Mouse (Mus musculus) heart, postnatal 36 days (tissue): ENCODE results near the gene Rnf222. TPM values are rescaled to one million over a fixed set of nuclear protein-coding genes. Genes with fewer than 3 reads are reported as not detected.

Experiments
- DNase-seq, 2 experiments: peaks; one replicate each; pipeline ENCODE4 v3.0.0; 2021 to 2022
- intact Hi-C: fragments of 180-260 bp; cut with DNase I; formaldehyde crosslinking; loops from one replicate; pipeline ENCODE4 v1.15.1; 2025
- total RNA-seq, 2 experiments: library from RNA; stranded (reverse); gene quantifications; 2 replicates each; pipeline ENCODE4 v1.2.3; 2021

The Rnf222 gene
- total RNA-seq: not detected

DNA sequence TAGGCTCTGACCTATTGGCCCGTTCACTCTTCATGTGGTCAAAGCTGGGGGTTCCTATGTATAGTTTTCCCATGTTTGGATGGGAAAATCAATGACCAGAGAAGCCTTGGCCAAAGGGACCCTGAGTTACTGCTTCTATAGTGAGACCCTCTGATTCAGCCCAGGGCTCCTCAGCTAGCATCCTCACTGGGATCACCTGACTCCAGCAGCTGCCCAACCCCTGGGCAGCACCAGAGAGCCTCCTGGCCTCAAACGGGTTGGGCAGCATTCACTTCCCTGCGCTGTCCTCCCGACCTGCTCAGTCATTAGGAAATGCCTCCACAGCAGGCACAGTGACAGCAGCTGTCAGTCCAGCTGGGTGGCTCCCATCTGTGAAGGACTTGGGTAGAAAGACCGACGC, at the start of gene Rnf222:
Gene Rnf222 (plus strand): TSS at position 301 of the 400 bp plus-strand sequence.
- DNase-seq: no peak
- intact Hi-C loops: no loop called here

DNA sequence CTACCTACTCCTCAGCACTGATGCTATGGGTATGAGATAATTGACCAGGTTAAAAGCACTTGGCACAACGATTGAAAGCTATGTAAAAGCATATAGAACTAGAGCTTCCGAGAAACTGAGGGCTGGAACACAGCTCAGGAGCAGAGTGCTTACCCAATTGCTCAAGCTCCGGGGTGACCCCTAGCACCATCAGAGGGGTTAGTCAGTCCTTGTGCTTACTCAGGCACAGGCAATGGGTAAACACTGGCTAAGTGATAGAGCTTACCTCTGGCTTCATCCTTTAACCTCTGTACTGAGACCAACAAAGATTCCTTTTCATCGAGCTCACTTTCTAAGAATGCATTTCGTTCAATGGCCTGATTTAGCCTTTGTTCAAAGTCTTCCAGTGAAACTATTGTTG, 48.7 kb upstream of the Rnf222 start:
- DNase-seq: no peak
- intact Hi-C loops: no loop called here

DNA sequence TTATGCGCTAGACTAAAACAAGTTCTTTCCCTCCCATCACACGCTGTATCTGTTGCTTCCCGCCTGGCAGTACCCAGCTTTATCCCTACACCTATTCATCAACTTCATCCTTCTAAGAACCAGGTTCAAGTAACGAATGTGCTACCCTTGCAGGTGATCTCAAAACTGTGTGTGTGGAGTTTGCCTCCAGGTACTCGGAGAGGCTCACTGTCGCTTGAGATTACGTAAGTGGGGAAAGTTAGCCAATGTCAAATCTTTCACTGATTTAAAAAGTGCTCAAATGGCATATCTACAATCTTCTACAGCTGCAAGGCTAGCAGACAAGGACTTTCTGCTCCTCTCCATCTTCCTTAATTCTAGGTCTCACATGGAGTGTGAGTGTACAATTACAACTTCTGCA, 37.5 kb upstream of the Rnf222 start:
- intact Hi-C loops: no loop called here
- no peak for DNase-seq

DNA sequence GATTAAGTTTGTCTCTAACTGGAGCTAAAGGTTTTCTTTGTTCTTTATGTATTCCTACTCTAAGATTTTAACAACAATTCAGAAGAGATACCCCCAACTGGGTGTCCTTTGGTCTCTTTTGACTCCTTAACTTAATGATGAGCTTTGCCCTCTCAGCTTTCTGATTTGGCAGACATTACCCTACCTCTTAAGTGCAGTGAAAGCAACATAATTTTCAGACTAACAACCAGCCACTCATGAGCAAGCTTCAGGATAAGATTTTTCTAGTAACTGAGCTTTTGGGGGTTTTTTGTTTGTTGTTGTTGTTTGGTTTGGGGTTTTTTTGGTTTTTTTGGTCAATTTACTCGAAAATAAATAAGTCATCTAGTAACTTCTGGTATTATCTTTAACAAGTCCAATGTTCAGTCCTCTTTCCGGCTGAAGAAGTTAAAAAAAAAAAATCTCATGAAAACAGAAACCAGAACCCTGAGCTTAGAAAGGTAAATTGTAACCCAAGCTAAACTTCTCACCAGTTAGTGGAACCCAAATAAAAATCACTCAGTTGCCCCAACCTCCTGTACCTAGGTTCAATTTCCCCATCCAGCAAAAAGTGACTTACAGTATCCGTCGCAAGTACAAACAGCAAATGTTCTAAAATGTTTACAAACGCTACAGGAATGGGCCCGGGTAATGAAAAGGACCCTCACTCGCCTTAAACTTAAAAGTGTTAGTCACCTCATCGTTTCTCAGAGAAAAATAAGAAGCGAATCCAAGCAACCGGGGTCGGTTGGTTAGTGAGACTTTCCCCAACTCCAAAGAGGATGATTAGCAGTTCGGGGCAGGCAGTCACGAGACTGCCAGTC, 36.5 kb upstream of the Rnf222 start:
- no peak for DNase-seq
- intact Hi-C loops: loop anchor here (2.0 kb wide), 1 partner anchor 19 kb away; the partner anchor contains the start of gene Ndel1

DNA sequence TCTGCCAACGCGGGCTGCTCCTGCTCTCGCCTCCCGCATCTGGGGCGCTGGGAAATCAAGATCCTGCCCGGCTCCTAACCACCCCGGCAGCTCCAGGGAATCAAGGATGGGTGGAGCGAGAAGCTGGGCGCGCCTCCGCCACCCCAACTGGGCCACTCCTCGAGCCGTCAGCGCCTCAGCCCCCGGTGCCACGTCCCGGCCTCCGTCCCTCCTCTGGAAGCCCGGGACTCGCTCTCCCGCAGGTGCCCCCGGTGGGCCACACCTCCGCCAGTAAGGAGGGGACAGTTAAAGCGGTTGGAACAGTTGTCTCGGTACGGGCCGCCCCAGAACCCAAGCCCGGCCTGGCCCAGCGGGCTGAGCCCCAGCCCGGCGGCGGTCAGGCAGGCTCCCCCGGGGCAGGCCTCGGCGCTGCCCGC, 35.9 kb upstream of the Rnf222 start:
- peak in 1 of 2 experiments; percentile 75 for DNase-seq
- intact Hi-C loops: loop anchor here (2.0 kb wide), 1 partner anchor 18 kb away; the partner anchor contains the start of gene Ndel1

DNA sequence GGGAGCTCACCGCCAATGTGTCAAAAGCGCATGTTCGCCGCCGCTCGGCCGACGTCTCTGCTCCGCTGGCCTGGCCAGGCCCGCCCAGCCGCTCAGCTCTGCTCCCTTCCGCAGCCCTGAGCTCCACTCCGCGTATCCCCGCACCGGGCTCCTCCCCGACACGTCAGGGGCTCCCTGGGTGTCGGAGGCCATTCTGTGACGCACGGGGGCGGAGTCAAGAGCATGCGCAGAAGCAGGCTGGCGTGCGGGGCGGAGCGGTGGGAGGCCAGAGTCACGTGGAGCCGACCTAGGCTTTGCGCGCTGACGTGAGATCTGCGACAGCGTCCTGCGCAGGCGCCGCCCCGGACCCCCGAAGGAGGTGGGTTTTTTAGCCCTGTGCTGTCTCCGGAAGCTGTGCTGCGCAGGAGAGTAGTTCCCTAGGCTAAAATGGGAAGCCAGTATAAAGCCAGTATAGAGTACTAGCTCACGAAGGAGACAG, 35.4 kb upstream of the Rnf222 start:
- intact Hi-C loops: loop anchor here (2.0 kb wide), 1 partner anchor 18 kb away; the partner anchor contains the start of gene Ndel1
- DNase-seq: peak; percentile 100

DNA sequence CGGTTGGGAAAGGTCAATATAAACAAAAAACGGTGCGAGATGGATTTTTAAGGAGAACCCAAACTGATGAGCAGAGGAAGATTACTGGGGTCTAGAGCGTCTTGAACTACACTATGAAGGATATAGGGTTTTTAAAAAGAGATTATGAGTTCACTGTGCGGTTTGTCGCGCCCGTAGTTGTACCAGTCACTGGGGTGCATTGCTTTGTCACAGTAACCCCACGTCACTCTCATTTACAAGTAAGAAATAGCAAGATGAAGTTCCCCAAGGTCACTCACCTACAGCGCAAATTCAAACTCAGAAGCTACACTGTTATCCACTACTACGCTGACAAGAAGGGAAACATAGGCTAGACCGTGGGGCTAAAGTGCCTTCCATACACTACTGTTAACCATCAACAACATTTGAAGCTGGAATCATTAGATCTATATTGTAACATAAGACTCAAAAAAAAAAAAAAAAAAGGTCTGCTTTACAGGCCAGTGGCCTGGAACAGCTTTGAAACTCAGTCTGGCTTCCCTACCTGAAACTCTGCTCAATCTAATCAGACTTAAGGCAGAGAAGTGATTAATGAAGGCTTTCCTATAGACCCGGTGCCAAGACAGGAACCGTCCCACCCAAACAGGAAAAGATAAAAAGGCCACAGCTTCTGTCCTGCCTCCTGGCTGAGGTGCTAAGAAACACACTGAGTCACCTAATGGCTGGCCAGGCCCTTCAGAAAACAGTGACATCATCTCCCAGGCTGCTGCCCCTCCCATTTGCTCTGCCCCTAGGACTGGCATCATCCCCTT, 34.5 kb upstream of the Rnf222 start:
- DNase-seq: peak; percentile 43 to 51
- intact Hi-C loops: loop anchor here (2.0 kb wide), 1 partner anchor 17 kb away; the partner anchor contains the start of gene Ndel1

DNA sequence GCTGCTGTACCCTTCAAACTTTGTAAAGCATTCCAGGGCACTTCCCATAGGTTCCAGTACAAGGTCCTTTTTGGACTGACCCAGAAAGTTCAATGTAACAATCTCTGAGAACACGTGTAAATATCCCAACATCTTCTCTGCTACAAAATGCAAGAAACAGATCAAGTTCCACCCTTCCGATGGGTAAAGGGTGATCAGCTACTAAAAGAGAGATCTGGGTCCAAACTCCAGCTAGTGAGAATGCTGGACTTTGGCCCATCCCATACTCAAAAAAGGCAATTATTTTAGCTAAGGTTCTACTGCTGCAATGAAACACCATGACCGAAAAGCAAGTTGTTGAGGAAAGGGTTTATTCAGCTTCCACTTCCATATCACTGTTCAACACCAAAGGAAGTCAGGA, 33.7 kb upstream of the Rnf222 start:
- DNase-seq: no peak
- intact Hi-C loops: no loop called here

DNA sequence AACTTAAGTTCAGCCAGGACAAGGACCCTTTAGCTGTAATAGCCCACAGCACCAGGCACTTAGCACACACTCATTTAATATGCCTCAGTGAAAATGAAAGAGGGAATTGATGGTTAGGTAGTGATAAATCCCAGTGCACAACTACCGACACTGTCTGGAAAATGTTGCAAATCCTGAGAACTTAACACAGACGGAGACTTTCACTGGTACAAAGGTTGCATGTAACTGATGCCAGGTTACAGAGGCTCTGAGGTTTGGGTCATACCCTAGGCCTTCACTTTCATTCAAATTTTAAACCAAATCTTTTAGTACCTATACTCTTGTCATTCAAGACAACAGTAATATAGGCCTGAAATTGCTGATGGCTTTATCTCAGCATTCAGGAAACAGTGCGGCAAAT, 31.0 kb upstream of the Rnf222 start:
- intact Hi-C loops: no loop called here
- no peak for DNase-seq

DNA sequence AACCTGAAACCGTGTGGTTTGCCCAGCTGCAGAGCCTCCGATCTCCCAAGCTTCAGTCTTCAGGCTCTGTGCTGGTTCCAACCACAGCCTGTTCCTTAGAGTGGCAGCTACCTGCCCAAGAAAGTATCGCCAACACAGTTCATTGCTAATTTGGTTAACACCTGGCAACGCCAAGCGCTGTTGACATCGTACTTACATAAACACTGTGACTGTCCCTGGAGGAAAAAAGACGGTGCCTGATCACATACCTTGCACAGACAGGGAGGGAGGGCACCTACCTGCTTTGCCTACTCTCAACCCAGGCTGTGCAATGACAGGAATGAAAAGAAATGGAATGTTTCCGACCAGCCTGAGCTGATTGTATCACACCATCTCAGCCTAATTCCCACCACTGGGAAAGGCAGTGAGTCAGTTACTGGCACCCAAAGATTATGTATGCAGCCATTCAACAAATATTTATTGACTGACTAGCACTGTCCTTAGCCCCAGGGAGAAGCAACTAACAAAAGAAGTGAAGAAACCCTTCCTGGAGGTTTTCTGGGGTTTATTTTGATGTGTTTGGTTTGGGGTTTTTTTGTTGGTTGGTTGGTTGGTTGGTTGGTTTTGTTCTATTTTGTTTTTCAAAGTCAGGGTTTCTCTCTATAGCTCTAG, 28.3 kb upstream of the Rnf222 start:
- DNase-seq: no peak
- intact Hi-C loops: no loop called here

DNA sequence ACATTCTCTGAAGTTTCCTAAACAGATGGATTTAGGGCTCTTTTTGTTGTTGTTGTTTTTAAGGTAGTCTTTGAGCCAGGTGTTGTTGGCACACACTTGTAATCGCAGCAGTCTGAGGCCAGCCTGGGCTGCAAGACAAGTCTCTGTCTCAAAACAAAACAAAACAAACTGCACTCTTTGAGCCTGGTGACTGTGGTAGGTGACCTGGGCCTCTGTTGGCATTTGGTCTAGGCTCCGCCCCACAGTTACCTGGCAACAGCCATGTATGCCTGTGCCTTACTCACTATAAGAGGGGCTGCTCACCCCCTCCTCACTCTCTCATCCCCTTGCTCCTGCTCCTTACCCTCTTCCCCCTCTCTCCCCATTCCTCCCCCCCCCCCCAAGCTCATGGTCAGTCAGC, 26.1 kb upstream of the Rnf222 start:
- DNase-seq: no peak
- intact Hi-C loops: no loop called here

DNA sequence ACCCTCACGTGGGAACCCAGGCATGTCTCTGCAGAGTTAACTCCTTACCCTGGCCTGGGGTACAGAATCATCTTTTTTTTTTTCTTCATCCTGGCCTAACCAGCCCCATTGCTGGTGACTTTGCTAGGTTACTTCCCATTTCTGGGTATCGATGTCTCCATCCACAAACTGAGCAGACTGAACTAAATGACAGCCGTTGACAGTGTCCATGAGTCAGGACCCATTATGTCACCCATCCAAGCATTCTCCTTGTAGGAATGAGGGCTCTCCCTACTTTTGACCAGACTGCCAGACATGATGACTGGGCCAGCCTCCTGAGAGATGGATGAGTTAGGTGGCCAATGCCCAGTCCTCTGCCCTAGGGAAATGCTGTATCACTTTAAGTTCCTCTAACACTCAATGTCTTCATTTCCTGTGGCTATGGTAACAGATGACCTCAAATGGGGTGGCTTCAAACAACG, 24.7 kb upstream of the Rnf222 start:
- intact Hi-C loops: no loop called here
- DNase-seq: peak; percentile 24 to 43

DNA sequence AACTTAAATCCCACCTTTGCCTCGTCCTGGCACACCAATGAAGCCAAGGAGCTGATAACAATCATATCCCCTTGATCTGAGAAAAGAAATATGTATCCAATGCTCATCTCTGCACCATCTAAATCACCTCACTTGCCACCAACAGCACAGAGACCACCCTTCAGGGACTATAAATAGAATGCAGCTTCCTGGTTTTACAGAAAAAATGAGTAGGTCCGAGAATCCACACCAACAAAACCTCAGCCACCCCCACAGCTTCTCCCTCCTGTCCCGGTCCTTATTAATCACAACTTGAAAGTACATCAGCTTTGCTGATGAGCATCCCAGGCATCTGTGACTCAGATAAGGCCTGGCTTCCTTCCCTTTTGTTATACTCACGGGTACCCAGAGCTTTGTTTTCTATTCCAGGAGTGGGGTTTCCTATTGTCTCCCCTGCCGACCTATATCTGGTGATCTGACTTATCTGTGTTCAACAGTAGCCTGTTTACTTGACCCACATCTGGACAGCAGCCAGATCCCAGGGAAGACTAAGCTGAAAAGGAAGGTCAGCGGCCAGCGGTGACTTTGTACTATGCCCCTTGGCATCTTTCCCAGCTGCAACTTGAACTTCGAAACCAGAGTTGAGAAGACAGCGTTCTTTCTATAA, 23.7 kb upstream of the Rnf222 start:
- peak; percentile 83 for DNase-seq
- intact Hi-C loops: no loop called here

DNA sequence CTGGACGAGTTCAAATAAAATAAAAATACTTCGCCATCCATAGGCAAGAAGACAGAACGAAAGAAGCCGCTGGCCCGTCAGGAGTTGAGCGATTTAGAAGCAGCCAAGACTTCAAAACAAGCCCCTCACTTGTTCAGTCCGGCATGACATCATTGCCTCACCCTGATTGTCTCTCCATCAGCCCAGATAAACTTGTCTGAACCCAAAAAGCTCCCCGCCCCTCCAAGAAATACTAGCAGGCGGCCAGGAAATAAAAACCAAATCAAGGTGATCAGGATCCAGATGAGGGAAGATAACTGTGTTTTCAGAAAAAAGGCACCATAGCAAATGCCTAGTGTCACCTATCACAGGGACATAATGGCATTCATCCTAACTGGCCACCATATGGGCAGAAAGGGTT, 17.1 kb upstream of the Rnf222 start:
- no peak for DNase-seq
- intact Hi-C loops: loop anchor here (2.0 kb wide), 1 partner anchor 18 kb away; no protein-coding TSS in a partner anchor

DNA sequence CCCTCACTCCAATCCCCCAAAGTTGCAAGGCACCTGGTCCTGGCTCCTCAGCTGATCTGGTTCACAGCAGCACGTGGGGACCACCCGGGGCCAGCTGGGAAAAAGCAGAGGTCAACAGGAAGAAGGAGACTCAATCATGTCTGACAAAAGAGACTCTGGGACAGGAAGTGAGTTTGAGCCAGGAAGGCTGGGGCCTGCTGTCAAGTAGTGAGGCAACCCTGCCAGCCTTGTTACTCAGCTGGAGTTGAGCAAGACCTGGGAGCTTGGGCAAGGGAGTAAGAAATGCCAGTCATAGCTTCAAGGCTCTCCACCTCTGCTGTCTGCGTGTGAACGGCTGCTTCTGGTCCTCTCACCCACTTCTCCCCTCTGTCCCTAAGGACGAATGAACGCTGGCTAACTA, 16.6 kb upstream of the Rnf222 start, which contains the start of gene Ndel1:
Gene Ndel1 (minus strand): TSS at position 111 of the 400 bp plus-strand sequence.
- intact Hi-C loops: loop anchor here (2.0 kb wide), 1 partner anchor 19 kb away; no protein-coding TSS in a partner anchor
- DNase-seq: peak; percentile 41 to 50

DNA sequence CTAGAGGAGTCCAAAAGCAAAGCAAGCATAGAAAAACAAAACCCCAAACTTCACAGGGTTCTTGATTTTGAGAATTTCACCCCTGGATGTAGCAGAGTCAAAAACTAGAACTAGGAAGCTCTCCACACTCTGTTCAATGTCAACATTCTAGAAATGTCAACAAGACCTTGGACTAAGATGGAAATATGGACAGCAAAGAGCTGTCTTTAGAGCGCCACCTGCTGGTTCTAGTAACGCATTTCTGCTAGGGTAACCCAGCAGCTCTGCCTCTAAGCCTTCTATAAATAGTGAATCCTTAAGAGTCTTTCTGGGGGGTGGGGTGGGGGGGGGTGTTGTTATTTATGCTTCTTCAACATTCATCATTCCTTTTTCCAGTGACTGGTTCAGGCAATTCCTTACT, 13.5 kb upstream of the Rnf222 start:
- intact Hi-C loops: loop anchor here (1.0 to 5.0 kb wide), 5 partner anchors 32 to 390 kb away; no protein-coding TSS in a partner anchor

DNA sequence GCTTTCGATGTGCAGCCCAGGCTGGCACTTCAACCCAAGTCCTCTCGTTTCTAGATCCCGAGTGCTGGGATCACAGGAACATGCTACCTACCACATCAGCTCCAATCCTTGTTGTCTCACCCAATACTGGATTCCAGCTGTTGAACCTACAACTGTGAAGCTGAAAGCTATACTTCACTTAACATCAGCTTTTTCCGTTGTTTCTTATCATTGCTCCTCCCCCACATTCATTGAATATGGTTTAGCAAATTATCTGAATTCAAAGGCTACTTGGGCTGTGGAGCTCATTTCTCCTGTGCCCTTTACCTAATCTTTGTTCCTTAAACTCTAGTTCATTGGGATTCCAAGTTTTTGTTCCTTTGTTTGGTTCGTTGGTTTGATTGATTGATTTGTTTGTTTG, 9.5 kb upstream of the Rnf222 start:
- intact Hi-C loops: loop anchor here (5.0 kb wide), 1 partner anchor 337 kb away; no protein-coding TSS in a partner anchor
- no peak for DNase-seq

More for the DNA sequence above, 13.5 kb upstream of the Rnf222 start:
- DNase-seq: peak; percentile 57 to 70

DNA sequence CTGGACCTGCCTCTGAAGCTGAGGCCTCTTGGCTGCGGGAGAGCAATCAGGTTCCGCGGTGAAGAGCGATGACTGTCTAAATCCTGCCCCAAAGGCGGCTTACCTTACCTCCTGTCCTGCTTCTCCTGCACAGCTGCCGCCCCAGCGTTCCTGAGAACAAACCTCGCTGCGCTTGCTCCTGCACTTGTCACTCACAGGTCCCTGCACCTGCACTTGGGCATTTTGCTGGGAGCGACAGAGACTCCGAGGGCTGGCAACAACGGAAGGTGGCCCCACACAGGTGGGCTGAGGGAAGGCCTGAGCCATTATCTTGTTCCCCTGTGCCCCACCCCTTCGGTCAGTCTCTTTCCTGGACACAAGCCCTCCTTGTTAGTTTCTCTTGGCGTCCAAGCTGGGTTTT, 6.2 kb upstream of the Rnf222 start:
- intact Hi-C loops: no loop called here
- DNase-seq: no peak

DNA sequence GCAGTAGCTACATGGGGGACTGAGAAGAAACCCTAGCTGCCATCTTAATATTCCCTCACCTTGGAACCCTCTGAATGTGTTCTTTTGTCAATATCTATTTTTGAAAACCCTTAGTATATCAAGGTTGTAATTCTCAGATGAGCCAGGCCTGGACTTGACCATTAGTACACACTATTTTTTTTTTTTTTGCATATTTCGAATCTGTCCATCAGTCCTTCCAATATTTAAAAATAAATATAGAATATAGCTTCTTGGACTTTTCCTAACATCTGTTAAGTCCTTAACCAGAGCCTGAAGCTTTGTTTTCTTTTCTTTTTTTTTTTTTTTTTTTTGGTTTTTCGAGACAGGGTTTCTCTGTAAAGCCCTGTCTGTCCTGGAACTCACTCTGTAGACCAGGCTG, 4.5 kb upstream of the Rnf222 start:
- intact Hi-C loops: no loop called here
- DNase-seq: no peak

DNA sequence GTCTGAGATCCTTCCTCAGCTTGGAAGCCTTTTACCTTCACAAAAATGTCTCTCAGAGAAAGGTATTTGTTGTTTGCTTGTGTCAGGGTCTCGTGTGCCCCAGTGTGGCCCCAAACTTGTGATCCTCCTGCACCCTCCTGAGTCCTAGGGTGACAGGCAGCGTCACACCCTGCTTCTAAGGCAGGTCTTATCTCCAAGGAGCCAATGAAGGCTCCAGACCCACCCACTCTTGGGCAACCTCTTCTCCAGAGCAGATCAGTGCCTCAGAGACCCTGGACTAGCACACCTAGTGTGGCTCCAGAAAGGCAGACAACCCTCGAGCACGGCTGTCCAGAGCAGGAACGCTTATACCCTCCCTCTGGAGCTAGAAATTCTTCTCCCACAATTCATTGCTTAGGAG, 4.0 kb upstream of the Rnf222 start:
- DNase-seq: no peak
- intact Hi-C loops: no loop called here
